Mouse (Mus musculus): ENCODE results near the gene Pias4.
"Not testable (repeated sequence)": the region's sequence is repeated elsewhere in the genome, so short reads cannot be mapped to it uniquely, and the experiment has no call there.

- TF ChIP-seq POLR2A (IDR thresholded peaks at IDR 0.05; ENCODE audit: control insufficient read depth, extremely low read depth, insufficient read depth, low read length, poor library complexity); CTCF (IDR thresholded peaks at IDR 0.05; ENCODE audit: borderline replicate concordance, control insufficient read depth, extremely low read depth, insufficient read depth, low read length, poor library complexity): not testable (repeated sequence)
Measured at GRCm38 (mm10) chr10:81169411-81169900, 1.7 kb upstream of the Pias4 start.
